Mouse (Mus musculus): ENCODE data around the gene Gm45233. TPM values are rescaled to one million over a fixed set of nuclear protein-coding genes. Genes with fewer than 3 reads are reported as not detected.
A peak's percentile ranks its signal among the peaks of the same experiment; 100 is the strongest.

Gene Gm45233
- polyA plus RNA-seq, 1 experiment from 2014 or later: 0.23 TPM

- no peak for ATAC-seq
- TF ChIP-seq CTCF (IDR thresholded peaks at IDR 0.05; ENCODE audit: low read depth): no peak
- WGBS: 89% methylated on average over 5 of the region's 5 CpGs
- no peaks in the 10 kb centered on the region for H3K4me1 ChIP-seq (replicated peaks; ENCODE audit: control insufficient read depth, insufficient read depth, low read length)
- H3K36me3 ChIP-seq (ENCODE audit: control insufficient read depth, insufficient read depth): no peaks in the 10 kb centered on the region
- no peak overlapping the region for H3K9ac ChIP-seq (ENCODE audit: low read depth, low read length)
- H3K4me3 ChIP-seq (ENCODE audit: low read depth, low read length): no peak overlapping the region
- no peaks in the 10 kb centered on the region for H3K27me3 ChIP-seq (replicated peaks; ENCODE audit: control insufficient read depth, insufficient read depth, low read length)
- no peak overlapping the region for H3K27ac ChIP-seq (ENCODE audit: low read depth, low read length)
- no peak overlapping the region for H3K4me2 ChIP-seq (replicated peaks; ENCODE audit: low read depth)
- H3K9me3 ChIP-seq (ENCODE audit: control insufficient read depth): no peaks in the 10 kb centered on the region
Observed at GRCm38 (mm10) chr7:43434676-43435075, 9.3 kb upstream of the Gm45233 start.

GRCm38 (mm10) chr7:43436341-43437255, 7.3 kb upstream of the Gm45233 start, which contains the start of gene Nkg7:
Nkg7 (plus strand) TSS chr7:43437073.
- TF ChIP-seq CTCF (IDR thresholded peaks at IDR 0.05; ENCODE audit: low read depth): no peak
- WGBS: 73% methylated on average over 10 of the region's 10 CpGs
- Histone ChIP-seq H3K9me3 (ENCODE audit: control insufficient read depth) (no peaks in the 10 kb centered on the region), H3K4me3 (ENCODE audit: low read depth, low read length) (no peak within 1 kb of the TSS), H3K4me1 (replicated peaks; ENCODE audit: control insufficient read depth, insufficient read depth, low read length) (no peaks in the 10 kb centered on the region), H3K9ac (ENCODE audit: low read depth, low read length) (no peak within 1 kb of the TSS), H3K27ac (ENCODE audit: low read depth, low read length) (no peak within 1 kb of the TSS), H3K27me3 (replicated peaks; ENCODE audit: control insufficient read depth, insufficient read depth, low read length) (no peaks in the 10 kb centered on the region), H3K4me2 (replicated peaks; ENCODE audit: low read depth) (no peak within 1 kb of the TSS), H3K36me3 (ENCODE audit: control insufficient read depth, insufficient read depth) (no peaks in the 10 kb centered on the region)
- ATAC-seq: no peak

GRCm38 (mm10) chr7:43438611-43439010, 5.3 kb upstream of the Gm45233 start:
- Histone ChIP-seq H3K4me2 (replicated peaks; ENCODE audit: low read depth) (no peak overlapping the region), H3K4me3 (ENCODE audit: low read depth, low read length) (no peak overlapping the region), H3K9me3 (ENCODE audit: control insufficient read depth) (no peaks in the 10 kb centered on the region), H3K9ac (ENCODE audit: low read depth, low read length) (no peak overlapping the region), H3K27ac (ENCODE audit: low read depth, low read length) (no peak overlapping the region), H3K27me3 (replicated peaks; ENCODE audit: control insufficient read depth, insufficient read depth, low read length) (no peaks in the 10 kb centered on the region), H3K36me3 (ENCODE audit: control insufficient read depth, insufficient read depth) (no peaks in the 10 kb centered on the region), H3K4me1 (replicated peaks; ENCODE audit: control insufficient read depth, insufficient read depth, low read length) (no peaks in the 10 kb centered on the region)
- no peak for ATAC-seq
- 84% methylated on average over 4 of the region's 4 CpGs for WGBS
- TF ChIP-seq CTCF (IDR thresholded peaks at IDR 0.05; ENCODE audit: low read depth): no peak

- Histone ChIP-seq H3K4me3 (ENCODE audit: low read depth, low read length) (no peak within 1 kb of the TSS), H3K36me3 (ENCODE audit: control insufficient read depth, insufficient read depth) (no peaks in the 10 kb centered on the region), H3K4me1 (replicated peaks; ENCODE audit: control insufficient read depth, insufficient read depth, low read length) (peaks cover 4% of the 10 kb centered on the region; the same call in 1 of the 2 replicates), H3K27me3 (replicated peaks; ENCODE audit: control insufficient read depth, insufficient read depth, low read length) (no peaks in the 10 kb centered on the region), H3K9me3 (ENCODE audit: control insufficient read depth) (no peaks in the 10 kb centered on the region), H3K27ac (ENCODE audit: low read depth, low read length) (no peak within 1 kb of the TSS), H3K4me2 (replicated peaks; ENCODE audit: low read depth) (no peak within 1 kb of the TSS), H3K9ac (ENCODE audit: low read depth, low read length) (no peak within 1 kb of the TSS)
- no peak for TF ChIP-seq CTCF (IDR thresholded peaks at IDR 0.05; ENCODE audit: low read depth)
- ATAC-seq: no peak
- WGBS: 76% methylated on average over 6 of the region's 6 CpGs
Observed at GRCm38 (mm10) chr7:43440482-43440881, 3.4 kb upstream of the Gm45233 start, which contains the start of gene Cldnd2. Cldnd2 (plus strand) TSS chr7:43440782.

- no peaks in the 10 kb centered on the region for H3K27me3 ChIP-seq (replicated peaks; ENCODE audit: control insufficient read depth, insufficient read depth, low read length)
- no peaks in the 10 kb centered on the region for H3K36me3 ChIP-seq (ENCODE audit: control insufficient read depth, insufficient read depth)
- no peak overlapping the region for H3K9ac ChIP-seq (ENCODE audit: low read depth, low read length)
- no peak overlapping the region for H3K27ac ChIP-seq (ENCODE audit: low read depth, low read length)
- 71% methylated on average over 3 of the region's 3 CpGs for WGBS
- no peak for TF ChIP-seq CTCF (IDR thresholded peaks at IDR 0.05; ENCODE audit: low read depth)
- ATAC-seq: no peak
- H3K9me3 ChIP-seq (ENCODE audit: control insufficient read depth): no peaks in the 10 kb centered on the region
- no peak overlapping the region for H3K4me3 ChIP-seq (ENCODE audit: low read depth, low read length)
- peaks cover 4% of the 10 kb centered on the region; the same call in 1 of the 2 replicates for H3K4me1 ChIP-seq (replicated peaks; ENCODE audit: control insufficient read depth, insufficient read depth, low read length)
- no peak overlapping the region for H3K4me2 ChIP-seq (replicated peaks; ENCODE audit: low read depth)
Observed at GRCm38 (mm10) chr7:43441071-43441470, 2.9 kb upstream of the Gm45233 start.

GRCm38 (mm10) chr7:43442684-43443083, 1.2 kb upstream of the Gm45233 start:
- Histone ChIP-seq H3K4me2 (replicated peaks; ENCODE audit: low read depth) (peak overlapping the region; percentile 82), H3K4me3 (ENCODE audit: low read depth, low read length) (peak overlapping the region; percentile 49), H3K4me1 (replicated peaks; ENCODE audit: control insufficient read depth, insufficient read depth, low read length) (peaks cover 4% of the 10 kb centered on the region), H3K9ac (ENCODE audit: low read depth, low read length) (peak overlapping the region; percentile 45), H3K27me3 (replicated peaks; ENCODE audit: control insufficient read depth, insufficient read depth, low read length) (no peaks in the 10 kb centered on the region), H3K27ac (ENCODE audit: low read depth, low read length) (peak overlapping the region; percentile 98), H3K36me3 (ENCODE audit: control insufficient read depth, insufficient read depth) (no peaks in the 10 kb centered on the region), H3K9me3 (ENCODE audit: control insufficient read depth) (no peaks in the 10 kb centered on the region)
- TF ChIP-seq CTCF (IDR thresholded peaks at IDR 0.05; ENCODE audit: low read depth): no peak
- 5% methylated on average over 9 of the region's 9 CpGs for WGBS
- no peak for ATAC-seq

Data from intestine, postnatal 0 days (tissue).